24 mouse cellular contexts compared by ENCODE assay signal in the genomic region with DNA sequence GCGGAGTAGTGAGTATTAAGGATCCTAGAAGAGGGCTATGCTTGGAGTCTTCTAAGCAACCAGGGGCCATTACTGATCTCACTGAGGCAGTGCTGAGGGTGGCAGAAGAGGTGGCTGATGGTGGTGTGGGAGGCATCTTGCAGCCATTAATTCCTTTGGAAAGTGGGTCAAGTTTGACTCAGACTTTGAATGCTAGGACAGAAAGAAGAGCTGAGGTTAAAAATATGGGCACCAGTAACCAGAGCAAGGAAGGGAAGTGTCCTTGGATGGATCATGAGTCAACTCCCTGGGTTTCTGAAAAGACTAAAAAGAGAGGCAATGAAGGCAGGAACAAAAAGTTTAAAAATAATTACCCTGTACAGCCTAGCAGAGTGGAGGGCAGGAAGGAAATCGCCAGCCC.
DNase-seq lines count a peak whose midpoint lies in the region; ATAC-seq and TF ChIP-seq lines count a peak whose summit lies in the region.
"Had no signal": no experiment of that assay in that cellular context is flagged by ENCODE, and none has a peak within 500 bp of the region (broad histone marks: within the 10 kb centered on the region; RNA-seq: fewer than 3 reads in every experiment).

No protein-coding gene starts in this region.

- no peak for TF ChIP-seq CTCF in left cerebral cortex, adult 2 months (IDR thresholded peaks at IDR 0.05)
- no peak for TF ChIP-seq CTCF in bone marrow macrophage, adult 2 months (IDR thresholded peaks at IDR 0.05; ENCODE audit: low read depth, low read length)

- intact Hi-C loops in left cerebral cortex, adult 2 months (cut with DNase I) = no loop called here

- H3K4me3 ChIP-seq in left cerebral cortex, adult 2 months = no peak overlapping the region
- peak overlapping the region; percentile 16; the same call in 1 of the 2 replicates for H3K4me3 ChIP-seq in bone marrow macrophage, adult 2 months (ENCODE audit: insufficient read depth, low read length)
- H3K4me3 ChIP-seq: embryonic facial prominence, embryonic 12.5 days; neural tube, embryonic 15.5 days; stomach, embryonic 15.5 days had no signal

- DNase-seq in adrenal gland, adult 2 months = peak; percentile 58
- DNase-seq in adrenal gland, postnatal 25 days = no peak
- no peak for DNase-seq in left cerebral cortex, adult 2 months (ENCODE audit: extremely low spot score in 1 of 2, low spot score in 2 of 2)
- no peak for DNase-seq in left cerebral cortex, adult 9 months (ENCODE audit: low spot score in 2 of 2)
- DNase-seq in lung, postnatal 4 days = no peak
- DNase-seq: cerebellum, adult 2 months; cerebellum, postnatal 14 days; gastrocnemius, postnatal 10 days; kidney, adult 2 months; kidney, postnatal 36 days; layer of hippocampus, postnatal 36 days; midbrain, embryonic 14.5 days; right cerebral cortex, postnatal 25 days; thymus, adult 18-20 months; thymus, postnatal 4 days had no signal

- ATAC-seq in megakaryocyte, adult 5-6 weeks (ENCODE audit: poor library complexity, severe bottlenecking) = 0 out of 2 replicates have a peak, but pooled peaks have one; percentile 4
- ATAC-seq: forebrain, embryonic 14.5 days; hindbrain, embryonic 16.5 days; Patski had no signal

- TF ChIP-seq POLR2A in bone marrow macrophage, adult 2 months (IDR thresholded peaks at IDR 0.05; ENCODE audit: borderline replicate concordance, low read depth, low read length) = no peak

- H3K27ac ChIP-seq in left cerebral cortex, adult 2 months = peak overlapping the region; percentile 2; the same call in 1 of the 2 replicates
- H3K27ac ChIP-seq in bone marrow macrophage, adult 2 months (ENCODE audit: insufficient read depth, low read depth, low read length) = peak overlapping the region; percentile 57
- H3K27ac ChIP-seq: embryonic facial prominence, embryonic 12.5 days; liver, embryonic 14.5 days; neural tube, embryonic 15.5 days; stomach, embryonic 15.5 days had no signal

- peaks cover 30% of the 10 kb centered on the region for H3K4me1 ChIP-seq in bone marrow macrophage, adult 2 months (ENCODE audit: control insufficient read depth, insufficient read depth, low read length)
- H3K4me1 ChIP-seq: embryonic facial prominence, embryonic 12.5 days; neural tube, embryonic 15.5 days; stomach, embryonic 15.5 days had no signal
